ENCODE assay signal across 16 mouse cellular contexts in the genomic region with DNA sequence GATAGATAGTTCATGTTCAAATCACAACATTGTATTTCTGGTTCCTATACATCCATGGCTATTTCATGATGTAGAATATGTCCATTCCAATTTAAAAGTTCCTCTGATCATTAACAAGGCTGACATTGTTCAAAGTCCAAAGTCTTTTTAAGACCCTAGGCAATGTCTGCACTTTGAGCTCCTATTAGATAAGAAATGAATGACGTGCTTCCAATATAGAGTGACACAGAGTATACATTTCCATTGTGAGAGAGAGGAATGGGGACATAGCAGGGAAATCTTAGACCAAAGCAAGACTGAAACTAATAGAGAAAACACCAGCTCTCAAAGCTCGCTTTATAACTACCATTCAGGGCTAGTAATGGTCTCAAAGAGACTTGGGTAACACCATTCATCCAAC.
"Had no signal": no experiment of that assay in that cellular context is flagged by ENCODE, and none has a peak within 500 bp of the region (broad histone marks: within the 10 kb centered on the region; RNA-seq: fewer than 3 reads in every experiment).

No protein-coding gene starts in this region.

- H3K4me3 ChIP-seq: neural tube, embryonic 12.5 days; neural tube, embryonic 13.5 days; neural tube, embryonic 15.5 days; stomach, embryonic 15.5 days had no signal

- H3K36me3 ChIP-seq: neural tube, embryonic 12.5 days; neural tube, embryonic 13.5 days; neural tube, embryonic 15.5 days; stomach, embryonic 15.5 days had no signal

- H3K27ac ChIP-seq: neural tube, embryonic 12.5 days; neural tube, embryonic 13.5 days; neural tube, embryonic 15.5 days; stomach, embryonic 15.5 days had no signal

- H3K4me2 ChIP-seq: neural tube, embryonic 12.5 days; neural tube, embryonic 13.5 days; neural tube, embryonic 15.5 days; stomach, embryonic 15.5 days had no signal

- H3K4me1 ChIP-seq: neural tube, embryonic 12.5 days; stomach, embryonic 15.5 days had no signal

- H3K9ac ChIP-seq: neural tube, embryonic 12.5 days; neural tube, embryonic 13.5 days; neural tube, embryonic 15.5 days; stomach, embryonic 15.5 days had no signal

- DNase-seq: retina, postnatal 1 day; right cerebral cortex, adult 18-20 months; right cerebral cortex, postnatal 14 days; right cerebral cortex, postnatal 25 days; right cerebral cortex, postnatal 4 days; spleen, adult 18-20 months; thymus, adult 18-20 months; thymus, adult 2 months; thymus, postnatal 14 days; thymus, postnatal 25 days; thymus, postnatal 36 days; thymus, postnatal 4 days had no signal

- H3K9me3 ChIP-seq: neural tube, embryonic 12.5 days; neural tube, embryonic 13.5 days; neural tube, embryonic 15.5 days; stomach, embryonic 15.5 days had no signal

- H3K27me3 ChIP-seq: neural tube, embryonic 12.5 days; neural tube, embryonic 13.5 days; neural tube, embryonic 15.5 days; stomach, embryonic 15.5 days had no signal
